Mouse (Mus musculus) lung, embryonic 15.5 days (tissue): ENCODE measurements around the gene Psmb3. TPM values are rescaled to one million over a fixed set of nuclear protein-coding genes. Genes with fewer than 3 reads are reported as not detected.
A peak's percentile ranks its signal among the peaks of the same experiment; 100 is the strongest.

ENCODE experiments used
- ATAC-seq: fragments of 200-750 bp; cut with Nextera tagmentation; 2 replicates; pipeline ENCODE4 v1.8.0; 2017; ENCODE audit warnings: moderate number of reproducible peaks, borderline replicate concordance; ENCODE audit not compliant: low FRiP score, low TSS enrichment; ENCODE audit errors: extremely low read depth
- H3K27ac ChIP-seq: fragments of 300-500 bp; sonication (generic); 2 replicates; pipeline ENCODE4 v1.5.1; 2015; ENCODE audit warnings: moderate library complexity, mild to moderate bottlenecking, inconsistent platforms
- H3K27me3 ChIP-seq: fragments of 300-500 bp; sonication (generic); 2 replicates; pipeline ENCODE4 v1.6.1; 2015; ENCODE audit warnings: inconsistent platforms
- H3K36me3 ChIP-seq: fragments of 300-500 bp; sonication (generic); 2 replicates; pipeline ENCODE4 v1.6.1; 2015; ENCODE audit warnings: inconsistent platforms
- H3K4me1 ChIP-seq: fragments of 300-500 bp; sonication (generic); 2 replicates; pipeline ENCODE4 v1.6.1; 2015; ENCODE audit warnings: inconsistent platforms
- H3K4me2 ChIP-seq: fragments of 300-500 bp; sonication (generic); 2 replicates; pipeline ENCODE4 v1.6.1; 2015; ENCODE audit warnings: inconsistent platforms, mild to moderate bottlenecking, moderate library complexity
- H3K4me3 ChIP-seq: fragments of 300-500 bp; sonication (generic); 2 replicates; pipeline ENCODE4 v1.5.1; 2015; ENCODE audit warnings: mild to moderate bottlenecking, inconsistent platforms
- H3K9ac ChIP-seq: fragments of 300-500 bp; sonication (generic); 2 replicates; pipeline ENCODE4 v1.6.1; 2015; ENCODE audit warnings: inconsistent platforms
- H3K9me3 ChIP-seq: fragments of 300-500 bp; sonication (generic); 2 replicates; pipeline ENCODE4 v1.6.1; 2016; ENCODE audit warnings: inconsistent platforms
- WGBS: fragments of 180-500 bp; shearing (Covaris S2); methylation state at CpG from one replicate; pipeline ENCODE4 v1.1.7; 2015; 5-methylcytosine and 5-hydroxymethylcytosine counted together
- polyA plus RNA-seq: library from polyadenylated mRNA; unstranded; fragments of >200 nt; fragmentation: Nextera tagmentation; extraction: Ambion mirVana; gene quantifications from 2 replicates; pipeline ENCODE4 v1.2.1, GENCODE M21; 2015

Psmb3 gene
- polyA plus RNA-seq, 1 experiment from 2014 or later, result 465 TPM

GRCm38 (mm10) chr11:97661648-97662133, 41.5 kb upstream of the Psmb3 start:
- peak overlapping the region; percentile 94 for H3K27ac ChIP-seq
- no peaks in the 10 kb centered on the region for H3K9me3 ChIP-seq
- H3K4me3 ChIP-seq, result peak overlapping the region; percentile 93
- peak overlapping the region; percentile 86 for H3K4me2 ChIP-seq
- H3K36me3 ChIP-seq, result peaks cover 13% of the 10 kb centered on the region
- H3K27me3 ChIP-seq, result peaks cover 15% of the 10 kb centered on the region
- WGBS, result 0% methylated on average over 20 of the region's 20 CpGs
- H3K4me1 ChIP-seq, result peaks cover 52% of the 10 kb centered on the region
- H3K9ac ChIP-seq, result 0 out of 2 replicates have a peak overlapping the region, but pooled peaks have one; percentile 11
- ATAC-seq, result no peak

DNA sequence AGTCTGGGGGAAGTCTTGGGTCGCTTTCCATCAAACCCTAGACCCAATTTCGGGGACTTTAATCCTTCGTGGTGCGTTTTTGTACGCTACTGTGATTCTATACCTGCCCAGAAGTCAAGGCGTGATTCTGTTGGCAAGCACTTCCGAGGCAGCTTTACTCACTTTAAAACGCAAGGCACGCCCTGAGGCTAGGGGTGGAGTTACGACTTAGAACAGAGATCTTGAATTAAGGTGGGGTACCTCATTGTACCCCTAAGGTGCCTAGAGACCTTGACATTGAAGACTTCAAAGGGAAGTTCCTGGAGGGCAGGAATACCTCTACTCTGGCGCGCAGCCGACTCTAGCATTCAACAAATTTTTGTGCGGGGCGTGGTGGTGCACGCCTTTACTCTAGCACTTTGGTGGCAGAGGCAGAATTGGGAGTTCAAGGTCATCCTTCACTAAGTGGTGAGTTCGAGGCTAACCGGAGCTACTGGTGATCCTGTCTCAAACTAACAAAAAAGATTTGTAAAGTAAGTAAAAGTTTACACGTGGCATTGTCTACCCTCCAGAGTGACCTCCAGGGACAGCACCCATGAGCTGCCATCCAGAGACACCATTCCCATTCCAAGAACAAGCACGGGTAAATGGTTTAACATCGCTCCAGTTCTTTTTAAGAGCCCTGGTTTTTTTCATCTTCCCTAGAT, 40.8 kb upstream of the Psmb3 start:
- Histone ChIP-seq H3K4me3 (peak overlapping the region; percentile 93), H3K9ac (peak overlapping the region; percentile 89), H3K4me1 (peaks cover 57% of the 10 kb centered on the region), H3K9me3 (no peaks in the 10 kb centered on the region), H3K36me3 (peaks cover 20% of the 10 kb centered on the region), H3K4me2 (peak overlapping the region; percentile 86), H3K27ac (peak overlapping the region; percentile 94), H3K27me3 (peaks cover 15% of the 10 kb centered on the region)
- no peak for ATAC-seq
- WGBS, result 1% methylated on average over 21 of the region's 21 CpGs

- peaks cover 15% of the 10 kb centered on the region for H3K27me3 ChIP-seq
- peak within 1 kb of the TSS; percentile 93 for H3K4me3 ChIP-seq
- peak within 1 kb of the TSS; percentile 86 for H3K4me2 ChIP-seq
- peak within 1 kb of the TSS; percentile 89 for H3K9ac ChIP-seq
- no peaks in the 10 kb centered on the region for H3K9me3 ChIP-seq
- peak within 1 kb of the TSS; percentile 94 for H3K27ac ChIP-seq
- peaks cover 57% of the 10 kb centered on the region for H3K4me1 ChIP-seq
- H3K36me3 ChIP-seq, result peaks cover 24% of the 10 kb centered on the region
- WGBS, result under 1% methylated on average over 21 of the region's 76 CpGs
- ATAC-seq, result peak; percentile 36
These were observed 40.2 kb upstream of the Psmb3 start, which contains the start of gene Mllt6 for GRCm38 (mm10) chr11:97662893-97663527. Gene Mllt6 (plus strand): TSS chr11:97663414.

- H3K27me3 ChIP-seq, result peaks cover 15% of the 10 kb centered on the region
- no peaks in the 10 kb centered on the region for H3K9me3 ChIP-seq
- peak overlapping the region; percentile 93 for H3K4me3 ChIP-seq
- H3K4me1 ChIP-seq, result peaks cover 57% of the 10 kb centered on the region
- ATAC-seq, result no peak; the same call in 1 of the 2 replicates
- peak overlapping the region; percentile 86 for H3K4me2 ChIP-seq
- H3K9ac ChIP-seq, result peak overlapping the region; percentile 89
- H3K36me3 ChIP-seq, result peaks cover 26% of the 10 kb centered on the region
- peak overlapping the region; percentile 94 for H3K27ac ChIP-seq
- 1% methylated on average over 26 of the region's 57 CpGs for WGBS
These were observed 39.5 kb upstream of the Psmb3 start for GRCm38 (mm10) chr11:97663528-97664338.

- ATAC-seq, result no peak
- H3K4me2 ChIP-seq, result peak overlapping the region; percentile 86
- H3K27ac ChIP-seq, result peak overlapping the region; percentile 94
- peaks cover 15% of the 10 kb centered on the region for H3K27me3 ChIP-seq
- peaks cover 58% of the 10 kb centered on the region for H3K4me1 ChIP-seq
- no peaks in the 10 kb centered on the region for H3K9me3 ChIP-seq
- 2% methylated on average over 6 of the region's 8 CpGs for WGBS
- peak overlapping the region; percentile 93 for H3K4me3 ChIP-seq
- H3K36me3 ChIP-seq, result peaks cover 26% of the 10 kb centered on the region
- H3K9ac ChIP-seq, result peak overlapping the region; percentile 89
These were observed 38.9 kb upstream of the Psmb3 start for GRCm38 (mm10) chr11:97664339-97664665.

DNA sequence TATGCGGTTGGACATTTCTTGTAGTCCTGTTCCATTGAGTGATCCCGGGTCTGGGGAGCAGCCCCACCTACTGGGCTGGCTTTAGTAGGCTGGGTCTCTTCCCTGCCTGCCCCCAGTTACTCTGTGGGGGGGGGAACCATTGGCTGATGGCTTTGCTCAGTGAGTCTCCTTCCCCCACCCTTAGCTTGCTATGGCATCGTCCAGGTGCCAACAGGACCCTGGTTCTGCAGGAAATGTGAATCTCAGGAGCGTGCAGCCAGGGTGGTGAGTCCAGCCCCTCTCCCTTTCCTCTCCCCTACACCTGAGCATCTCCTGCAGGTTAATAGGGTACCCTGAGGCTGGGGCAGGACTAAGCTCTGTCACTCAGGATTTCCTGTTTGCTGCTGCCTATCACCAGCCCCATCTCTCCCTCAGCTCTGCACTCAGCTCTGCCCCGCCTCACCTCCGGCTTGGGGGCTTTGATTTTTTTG, 38.4 kb upstream of the Psmb3 start:
- peaks cover 58% of the 10 kb centered on the region for H3K4me1 ChIP-seq
- peaks cover 15% of the 10 kb centered on the region for H3K27me3 ChIP-seq
- H3K4me3 ChIP-seq, result peak overlapping the region; percentile 93
- H3K27ac ChIP-seq, result peak overlapping the region; percentile 94; the same call in 1 of the 2 replicates
- ATAC-seq, result no peak
- 28% methylated on average over 6 of the region's 6 CpGs for WGBS
- peak overlapping the region; percentile 86 for H3K4me2 ChIP-seq
- H3K9me3 ChIP-seq, result no peaks in the 10 kb centered on the region
- H3K9ac ChIP-seq, result peak overlapping the region; percentile 89
- H3K36me3 ChIP-seq, result peaks cover 26% of the 10 kb centered on the region

DNA sequence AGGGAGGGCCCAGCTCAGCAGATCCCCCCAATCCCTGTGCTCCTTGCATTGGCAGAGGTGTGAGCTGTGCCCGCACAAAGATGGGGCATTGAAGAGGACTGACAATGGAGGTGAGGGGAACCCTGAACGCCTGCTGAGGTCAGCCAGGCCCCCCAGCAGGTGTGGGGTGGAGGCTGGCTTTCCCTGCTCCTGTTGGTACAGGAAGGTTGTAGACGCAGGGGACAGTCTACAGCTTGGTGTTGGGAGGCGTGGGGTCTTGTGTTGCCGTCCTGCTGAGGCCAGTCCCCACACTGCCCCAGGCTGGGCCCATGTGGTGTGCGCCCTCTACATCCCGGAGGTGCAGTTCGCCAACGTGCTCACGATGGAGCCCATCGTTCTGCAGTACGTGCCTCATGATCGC, 37.8 kb upstream of the Psmb3 start:
- 0 out of 2 replicates have a peak overlapping the region, but pooled peaks have one; percentile 93 for H3K4me3 ChIP-seq
- H3K9me3 ChIP-seq, result no peaks in the 10 kb centered on the region
- no peak overlapping the region for H3K27ac ChIP-seq
- 88% methylated on average over 13 of the region's 13 CpGs for WGBS
- peak overlapping the region; percentile 86 for H3K4me2 ChIP-seq
- peaks cover 15% of the 10 kb centered on the region for H3K27me3 ChIP-seq
- H3K36me3 ChIP-seq, result peaks cover 30% of the 10 kb centered on the region
- H3K4me1 ChIP-seq, result peaks cover 63% of the 10 kb centered on the region
- no peak overlapping the region for H3K9ac ChIP-seq
- no peak for ATAC-seq

- Histone ChIP-seq H3K36me3 (peaks cover 38% of the 10 kb centered on the region), H3K9me3 (no peaks in the 10 kb centered on the region)
These were observed 37.0 kb upstream of the Psmb3 start for GRCm38 (mm10) chr11:97666221-97666620.

GRCm38 (mm10) chr11:97666794-97667193, 36.4 kb upstream of the Psmb3 start:
- Histone ChIP-seq H3K4me2 (no peak overlapping the region), H3K4me1 (peaks cover 55% of the 10 kb centered on the region), H3K36me3 (peaks cover 43% of the 10 kb centered on the region), H3K27ac (no peak overlapping the region), H3K9me3 (no peaks in the 10 kb centered on the region), H3K4me3 (no peak overlapping the region), H3K27me3 (peaks cover 5% of the 10 kb centered on the region), H3K9ac (no peak overlapping the region)
- 74% methylated on average over 15 of the region's 15 CpGs for WGBS
- no peak for ATAC-seq

More at GRCm38 (mm10) chr11:97666221-97666620, 37.0 kb upstream of the Psmb3 start:
- Histone ChIP-seq H3K4me3 (no peak overlapping the region), H3K27ac (no peak overlapping the region), H3K4me1 (peaks cover 61% of the 10 kb centered on the region), H3K27me3 (peaks cover 11% of the 10 kb centered on the region), H3K9ac (no peak overlapping the region), H3K4me2 (no peak overlapping the region)
- 86% methylated on average over 7 of the region's 7 CpGs for WGBS
- ATAC-seq, result no peak

DNA sequence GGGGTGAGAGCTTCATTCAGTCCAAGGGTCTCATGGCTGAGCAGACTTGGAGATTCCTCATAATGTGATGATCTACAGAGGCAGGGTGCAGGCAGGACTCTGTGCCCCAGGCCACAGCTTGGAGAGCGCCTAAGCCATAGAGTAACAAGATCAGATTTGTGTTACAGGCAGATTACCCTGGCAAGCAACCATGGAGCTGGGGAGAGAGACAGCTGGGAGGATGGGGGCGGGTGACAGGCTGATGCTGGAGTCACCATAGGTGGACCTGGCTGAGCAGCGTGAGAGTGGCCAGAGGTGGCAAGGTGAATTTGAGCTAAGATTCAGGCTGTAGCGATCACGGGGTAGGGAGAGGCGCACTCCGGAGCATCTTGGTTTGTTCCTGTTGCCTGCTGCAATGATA, 35.0 kb upstream of the Psmb3 start:
- H3K9ac ChIP-seq, result no peak overlapping the region
- no peak overlapping the region for H3K27ac ChIP-seq
- peaks cover 55% of the 10 kb centered on the region for H3K36me3 ChIP-seq
- WGBS, result 85% methylated on average over 7 of the region's 7 CpGs
- H3K27me3 ChIP-seq, result no peaks in the 10 kb centered on the region
- no peak overlapping the region for H3K4me3 ChIP-seq
- H3K4me1 ChIP-seq, result peaks cover 45% of the 10 kb centered on the region
- H3K9me3 ChIP-seq, result no peaks in the 10 kb centered on the region
- ATAC-seq, result no peak
- no peak overlapping the region for H3K4me2 ChIP-seq

GRCm38 (mm10) chr11:97669268-97669667, 33.9 kb upstream of the Psmb3 start:
- H3K27me3 ChIP-seq, result no peaks in the 10 kb centered on the region
- H3K36me3 ChIP-seq, result peaks cover 65% of the 10 kb centered on the region
- ATAC-seq, result no peak
- H3K4me1 ChIP-seq, result peaks cover 44% of the 10 kb centered on the region
- no peak overlapping the region; the same call in 1 of the 2 replicates for H3K4me2 ChIP-seq
- 46% methylated on average over 15 of the region's 15 CpGs for WGBS
- H3K9me3 ChIP-seq, result no peaks in the 10 kb centered on the region
- peak overlapping the region; percentile 77 for H3K27ac ChIP-seq
- no peak overlapping the region for H3K4me3 ChIP-seq
- H3K9ac ChIP-seq, result no peak overlapping the region
